Mouse (Mus musculus) fat pad, adult 2 months (tissue): Measurements from ENCODE around the gene Ino80.

Experiments used
- DNase-seq: peaks from one replicate; pipeline ENCODE4 v3.0.0-alpha.2; 2011; ENCODE audit warnings: low read depth, low spot score; ENCODE audit errors: extremely low read depth

Ino80 gene

DNA sequence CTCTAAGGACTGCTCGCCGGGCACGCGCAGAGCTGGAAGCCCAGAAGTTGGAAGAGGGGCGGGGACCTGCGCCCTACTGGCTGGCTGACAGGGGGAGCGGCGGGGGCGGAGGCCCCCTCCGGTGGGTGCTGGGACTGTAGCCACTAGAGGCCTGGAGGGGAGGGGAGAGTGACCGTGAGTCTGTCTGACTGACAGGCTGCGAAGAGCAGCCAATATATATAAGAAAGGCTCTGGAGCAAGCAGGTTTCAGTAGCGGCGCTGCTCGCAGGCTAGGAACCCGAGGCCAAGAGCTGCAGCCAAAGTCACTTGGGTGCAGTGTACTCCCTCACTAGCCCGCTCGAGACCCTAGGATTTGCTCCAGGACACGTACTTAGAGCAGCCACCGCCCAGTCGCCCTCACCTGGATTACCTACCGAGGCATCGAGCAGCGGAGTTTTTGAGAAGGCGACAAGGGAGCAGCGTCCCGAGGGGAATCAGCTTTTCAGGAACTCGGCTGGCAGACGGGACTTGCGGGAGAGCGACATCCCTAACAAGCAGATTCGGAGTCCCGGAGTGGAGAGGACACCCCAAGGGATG, 151.8 kb downstream of the Ino80 start, which contains the start of gene Dll4:
TSS of gene Dll4 (plus strand) at position 217 of the 576 bp plus-strand sequence.
- DNase-seq: no peak

GRCm38 (mm10) chr2:119324576-119325318, 152.7 kb downstream of the Ino80 start:
- no peak for DNase-seq

- DNase-seq: no peak
Observed at GRCm38 (mm10) chr2:119323866-119324575, 153.5 kb downstream of the Ino80 start.
